8 mouse cellular contexts compared by ENCODE assay signal in genomic region chr8:45109371-45110063, GRCm38 (mm10). TPM values are rescaled to one million over a fixed set of nuclear protein-coding genes. Genes with fewer than 3 reads are reported as not detected.
DNase-seq lines count a peak whose midpoint lies in the region; ATAC-seq and TF ChIP-seq lines count a peak whose summit lies in the region.

No protein-coding gene starts in this region.

- DNase-seq in cerebellum, adult 2 months = no peak
- no peak for DNase-seq in cerebellum, adult 11-12 months
- DNase-seq in Muller cell, postnatal 12 days (ENCODE audit: inconsistent ontology term) = peak; percentile 30
- DNase-seq in hindbrain, embryonic 10.5 days (ENCODE audit: low spot score) = peak; percentile 10
- DNase-seq in limb, embryonic 14.5 days (ENCODE audit: low spot score) = peak; percentile 25
- peak; percentile 53 to 71 for DNase-seq in right cerebral cortex, postnatal 36 days (ENCODE audit: low spot score in 2 of 2)
- no peak for DNase-seq in natural killer cell, adult 2 months (ENCODE audit: low spot score in 2 of 2)
- no peak for DNase-seq in kidney, postnatal 4 days

- 17% methylated on average over 13 of the region's 13 CpGs for WGBS in cerebellum, adult 2 months
- WGBS in hindbrain, embryonic 10.5 days = 31% methylated on average over 13 of the region's 13 CpGs
- 24% methylated on average over 13 of the region's 13 CpGs for WGBS in limb, embryonic 14.5 days

- H3K9ac ChIP-seq in limb, embryonic 14.5 days (ENCODE audit: low read depth, low read length, severe bottlenecking) = no peak overlapping the region

- TF ChIP-seq POLR2A in cerebellum, adult 2 months (IDR thresholded peaks at IDR 0.05; ENCODE audit: borderline replicate concordance, insufficient read depth, low read length) = no peak
- TF ChIP-seq POLR2A in limb, embryonic 14.5 days (IDR thresholded peaks at IDR 0.05; ENCODE audit: borderline replicate concordance, extremely low read depth, insufficient read depth, insufficient read length) = no peak

- no peak overlapping the region for H3K27ac ChIP-seq in cerebellum, adult 2 months (ENCODE audit: insufficient read depth, low read length)
- no peak overlapping the region for H3K27ac ChIP-seq in hindbrain, embryonic 10.5 days
- H3K27ac ChIP-seq in limb, embryonic 14.5 days (replicated peaks; ENCODE audit: low read depth, low read length) = no peak overlapping the region

- no peaks in the 10 kb centered on the region; the same call in 1 of the 2 replicates for H3K27me3 ChIP-seq in cerebellum, adult 2 months (ENCODE audit: control insufficient read depth, insufficient read depth, low read length)
- peaks cover 20% of the 10 kb centered on the region; the same call in 1 of the 2 replicates for H3K27me3 ChIP-seq in hindbrain, embryonic 10.5 days (ENCODE audit: insufficient read depth, poor library complexity, severe bottlenecking)
- H3K27me3 ChIP-seq in limb, embryonic 14.5 days (ENCODE audit: control insufficient read depth, insufficient read depth, low read length) = 0 out of 2 replicates have a peak, but pooled peaks cover 3% of the 10 kb centered on the region

- no peaks in the 10 kb centered on the region for H3K36me3 ChIP-seq in hindbrain, embryonic 10.5 days
- H3K36me3 ChIP-seq in limb, embryonic 14.5 days (ENCODE audit: control insufficient read depth, insufficient read depth, low read length) = no peaks in the 10 kb centered on the region

- peak overlapping the region; percentile 47 for H3K4me2 ChIP-seq in limb, embryonic 14.5 days (replicated peaks; ENCODE audit: low read depth, low read length, severe bottlenecking)

- H3K4me1 ChIP-seq in cerebellum, adult 2 months (ENCODE audit: control insufficient read depth, insufficient read depth, low read length) = no peaks in the 10 kb centered on the region; the same call in 1 of the 2 replicates
- peaks cover 23% of the 10 kb centered on the region for H3K4me1 ChIP-seq in hindbrain, embryonic 10.5 days (replicated peaks)
- H3K4me1 ChIP-seq in limb, embryonic 14.5 days (ENCODE audit: control insufficient read depth, insufficient read depth, low read length) = peaks cover 5% of the 10 kb centered on the region

- ATAC-seq in limb, embryonic 14.5 days (ENCODE audit: low FRiP score, low read depth) = no peak

- H3K4me3 ChIP-seq in cerebellum, adult 2 months (replicated peaks; ENCODE audit: insufficient read depth, low read depth, low read length) = peak overlapping the region; percentile 26
- peak overlapping the region; percentile 40 for H3K4me3 ChIP-seq in hindbrain, embryonic 10.5 days
- H3K4me3 ChIP-seq in limb, embryonic 14.5 days (replicated peaks; ENCODE audit: low read length) = peak overlapping the region; percentile 25

- H3K9me3 ChIP-seq in hindbrain, embryonic 10.5 days = no peaks in the 10 kb centered on the region
- H3K9me3 ChIP-seq in limb, embryonic 14.5 days (ENCODE audit: control insufficient read depth, low read length) = no peaks in the 10 kb centered on the region

- no peak for TF ChIP-seq CTCF in cerebellum, adult 2 months (IDR thresholded peaks at IDR 0.05; ENCODE audit: borderline replicate concordance, insufficient read depth, low read depth, low read length)

RNA-seq across cellular contexts. Expression of gene Mtnr1a, which starts 40.6 kb away (rescaled TPM):
- polyA plus RNA-seq in cerebellum, adult 2 months (2012; rRNA removed) = 0.06 and 0.07 TPM in 2 replicates
- 0.16 and 0.41 TPM in 2 replicates for polyA plus RNA-seq in hindbrain, embryonic 10.5 days (2016; fragmentation: Nextera tagmentation; extraction: Ambion mirVana)
- polyA plus RNA-seq in limb, embryonic 14.5 days (2012; rRNA removed) = 0.26 and 0.36 TPM in 2 replicates
- 0.12 TPM in 1 of 2 replicates, not detected in the other for polyA plus RNA-seq in limb, embryonic 14.5 days (2014; fragmentation: Nextera tagmentation; extraction: Ambion mirVana)

Comparison
In these comparisons a context has a peak if more than half of its experiments do, and no peak if none do; other contexts are left out.
1. DNase-seq: peak in Muller cell, postnatal 12 days (single experiment), hindbrain, embryonic 10.5 days (single experiment), limb, embryonic 14.5 days (single experiment) and right cerebral cortex, postnatal 36 days (2 of 2); none in cerebellum, adult 2 months (0 of 2), cerebellum, adult 11-12 months (single experiment), natural killer cell, adult 2 months (0 of 2) and kidney, postnatal 4 days (0 of 2).
2. Peak in every context shown above with its lines, with median percentiles within 50 percentile points of each other: H3K4me3 ChIP-seq.